Mouse (Mus musculus): ENCODE measurements around the gene Olfr356. TPM values are rescaled to one million over a fixed set of nuclear protein-coding genes. Genes with fewer than 3 reads are reported as not detected.

Gene Olfr356
- total RNA-seq (2021): not detected
- long read RNA-seq, experiment 1: 0 reads
- long read RNA-seq, experiment 2: 0 reads

DNA sequence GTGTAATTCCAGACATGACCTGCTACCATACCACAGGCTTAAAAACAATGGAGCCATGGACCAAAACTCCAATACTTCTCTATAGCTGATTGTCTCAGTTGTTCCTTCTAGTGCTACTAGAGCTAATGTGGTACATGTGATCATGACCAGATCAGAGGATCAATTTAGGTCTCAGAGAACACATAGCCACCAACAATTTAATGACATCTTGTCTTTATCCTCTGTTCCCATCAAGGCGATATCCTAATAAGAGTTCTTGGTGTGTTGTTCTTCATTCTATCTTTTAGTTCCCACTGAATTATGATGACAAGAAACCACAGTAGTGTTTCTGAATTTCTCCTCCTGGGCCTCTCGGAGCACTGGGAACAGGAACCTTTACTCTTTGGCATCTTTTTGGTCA, at the start of gene Olfr356:
Olfr356 (plus strand) TSS at position 301 of the 400 bp plus-strand sequence.
- DNase-seq (ENCODE audit: low spot score in 2 of 2): no peak

DNA sequence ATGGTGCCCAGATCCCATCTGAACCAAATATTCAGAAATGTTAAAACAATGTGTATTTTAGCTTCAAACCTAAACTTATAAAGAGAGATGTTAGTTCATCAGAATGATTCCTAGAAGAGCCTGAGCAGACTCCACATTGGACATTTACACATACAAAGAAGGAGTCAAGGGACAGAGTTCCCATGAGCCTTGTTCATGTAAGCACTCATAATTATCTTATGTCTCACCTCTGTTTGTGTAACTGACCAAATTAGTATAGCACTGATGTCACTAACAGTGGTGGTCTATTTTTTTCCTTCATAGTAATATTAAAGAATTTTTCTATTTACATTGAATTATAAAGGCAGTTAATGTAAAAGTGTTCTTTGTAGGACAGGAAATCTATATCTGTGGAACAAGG, 44.1 kb upstream of the Olfr356 start, which contains the start of gene Olfr353:
Olfr353 (minus strand) TSS at position 101 of the 400 bp plus-strand sequence.
- DNase-seq (ENCODE audit: low spot score in 2 of 2): no peak

DNA sequence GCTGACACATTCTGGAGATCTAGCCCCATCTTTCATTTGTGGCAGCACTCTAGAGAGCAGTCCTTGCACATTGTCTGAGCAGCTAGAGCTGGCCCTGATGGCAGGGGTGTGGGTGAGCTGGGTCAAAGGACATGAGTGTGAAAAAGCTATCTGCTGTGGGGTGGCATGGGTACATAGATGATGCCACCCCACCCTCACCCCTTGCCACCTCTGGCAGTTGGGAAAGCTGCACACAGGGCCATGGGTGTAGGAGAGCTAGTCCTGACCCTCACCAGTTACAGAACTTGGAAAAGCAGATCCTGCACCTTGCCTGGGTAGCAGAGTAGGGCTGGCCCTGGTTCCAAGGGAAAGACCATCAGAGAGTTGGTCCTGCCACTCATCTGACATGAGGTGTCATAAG, 39.8 kb upstream of the Olfr356 start:
- DNase-seq (ENCODE audit: low spot score in 2 of 2): no peak

DNA sequence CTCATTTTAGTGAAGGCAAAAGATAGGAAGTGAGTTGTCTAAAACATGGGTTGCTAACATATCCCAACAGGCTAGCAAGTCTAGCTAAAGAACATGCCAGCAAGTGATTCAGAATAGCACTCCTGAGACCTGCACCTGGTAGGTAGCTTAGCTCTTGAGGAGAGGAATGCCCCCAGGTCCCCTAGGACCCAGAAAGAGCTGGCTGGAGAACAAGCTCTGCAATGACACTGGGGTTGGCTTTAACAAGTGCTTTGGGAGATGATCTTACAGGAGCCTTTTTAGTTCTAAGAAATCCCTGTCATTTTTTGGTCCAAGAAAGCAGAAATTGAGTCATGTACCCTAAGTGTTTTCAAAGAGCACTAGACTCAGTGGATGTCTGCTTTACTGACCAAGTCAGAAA, 31.5 kb upstream of the Olfr356 start, which contains the start of gene Olfr354:
Olfr354 (plus strand) TSS at position 301 of the 400 bp plus-strand sequence.
- DNase-seq (ENCODE audit: low spot score in 2 of 2): no peak

DNA sequence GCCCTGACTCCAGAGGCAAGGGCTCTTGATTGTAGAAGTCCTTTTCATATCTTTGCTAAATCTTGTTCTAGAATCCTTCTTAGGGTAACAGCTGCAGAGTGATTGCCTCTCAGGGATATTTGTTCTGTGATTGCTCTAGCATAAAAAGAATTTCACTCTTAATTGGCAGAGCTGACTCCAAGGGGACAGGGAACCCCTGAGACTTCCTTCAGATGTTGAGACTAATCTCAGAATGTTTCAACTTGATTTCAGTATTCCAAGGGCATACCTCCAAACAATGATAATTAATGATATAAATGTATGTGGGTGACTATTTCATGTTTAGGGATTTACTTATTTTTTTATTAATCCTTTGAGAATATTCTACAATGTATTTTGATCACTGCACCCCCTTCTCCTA, 8.1 kb upstream of the Olfr356 start, which contains the start of gene Olfr355:
Olfr355 (minus strand) TSS at position 101 of the 400 bp plus-strand sequence.
- DNase-seq (ENCODE audit: low spot score in 2 of 2): no peak

Other genes starting within 250 kb of the Olfr356 start
- not detected for gene Olfr347, start 205.2 kb upstream of the Olfr356 start, total RNA-seq (2021)
- not detected for gene Olfr348, start 152.8 kb upstream of the Olfr356 start, total RNA-seq (2021)
- not detected for gene Olfr50, start 146.6 kb upstream of the Olfr356 start, total RNA-seq (2021)
- gene Olfr3, start 120.1 kb upstream of the Olfr356 start, total RNA-seq (2021): not detected
- not detected for gene Olfr350, start 90.8 kb upstream of the Olfr356 start, total RNA-seq (2021)
- not detected for gene Olfr351, start 74.5 kb upstream of the Olfr356 start, total RNA-seq (2021)
- not detected for gene Olfr352, start 68.7 kb upstream of the Olfr356 start, total RNA-seq (2021)
- not detected for gene Olfr353, start 44.2 kb upstream of the Olfr356 start, total RNA-seq (2021)
- gene Olfr354, start 31.4 kb upstream of the Olfr356 start, total RNA-seq (2021): not detected
- not detected for gene Olfr355, start 8.2 kb upstream of the Olfr356 start, total RNA-seq (2021)
- not detected for gene Olfr357, start 56.7 kb downstream of the Olfr356 start, total RNA-seq (2021)
- not detected for gene Olfr358, start 72.2 kb downstream of the Olfr356 start, total RNA-seq (2021)
- gene Olfr360, start 128.6 kb downstream of the Olfr356 start, total RNA-seq (2021): not detected
- not detected for gene Olfr361, start 152.2 kb downstream of the Olfr356 start, total RNA-seq (2021)
- gene Olfr362, start 180.8 kb downstream of the Olfr356 start, total RNA-seq (2021): not detected
- not detected for gene Olfr364-ps1, start 202.2 kb downstream of the Olfr356 start, total RNA-seq (2021)